Mouse (Mus musculus) ES-E14 (cell line): ENCODE data around the gene Pld1. TPM values are rescaled to one million over a fixed set of nuclear protein-coding genes. Genes with fewer than 3 reads are reported as not detected.

Source experiments
- DNase-seq: peaks from one replicate; pipeline ENCODE4 v3.0.0-alpha.2; 2013; ENCODE audit warnings: low read depth, low spot score
- H3K27ac ChIP-seq: 2 replicates; pipeline ENCODE4 v1.5.1; 2012; ENCODE audit warnings: low read depth, mild to moderate bottlenecking, low read length, moderate library complexity, mixed read lengths; ENCODE audit not compliant: poor library complexity, insufficient read depth, severe bottlenecking
- H3K36me3 ChIP-seq: 2 replicates; pipeline ENCODE4 v1.6.1; 2012; ENCODE audit warnings: mild to moderate bottlenecking, low read length, moderate library complexity, mixed read lengths; ENCODE audit not compliant: control insufficient read depth, poor library complexity, insufficient read depth, severe bottlenecking
- H3K4me1 ChIP-seq, 2 experiments: fragments of 150-350 bp in 1 of 2; sonication (generic) in 1 of 2; 2 replicates each; pipeline ENCODE4 v1.6.1; 2012; ENCODE audit warnings: low read length in 2 of 2, mild to moderate bottlenecking in 1 of 2, mixed read lengths in 1 of 2; ENCODE audit not compliant: control insufficient read depth in 2 of 2, insufficient read depth in 2 of 2, poor library complexity in 1 of 2
- H3K4me3 ChIP-seq, 2 experiments: fragments of 150-350 bp in 1 of 2; sonication (generic) in 1 of 2; 2 replicates each; pipeline ENCODE4 v1.5.1; 2012; ENCODE audit warnings: low read length in 2 of 2, low read depth in 1 of 2, mild to moderate bottlenecking in 1 of 2, mixed read lengths in 1 of 2; ENCODE audit not compliant: insufficient read depth in 1 of 2, poor library complexity in 1 of 2, severe bottlenecking in 1 of 2
- H3K9ac ChIP-seq: 2 replicates; pipeline ENCODE4 v1.6.1; 2012; ENCODE audit warnings: low read depth, mild to moderate bottlenecking, low read length, mixed read lengths; ENCODE audit not compliant: poor library complexity, insufficient read depth, severe bottlenecking
- H3K9me3 ChIP-seq: fragments of 150-350 bp; sonication (generic); 2 replicates; pipeline ENCODE4 v1.6.1; 2012; ENCODE audit warnings: low read depth, mild to moderate bottlenecking, low read length; ENCODE audit not compliant: control insufficient read depth, insufficient read depth
- CHD2 ChIP-seq: IDR thresholded peaks from 2 replicates; pipeline ENCODE4 v1.6.1; 2014; ENCODE audit warnings: mild to moderate bottlenecking, low read depth, low read length, inconsistent platforms
- HCFC1 ChIP-seq: IDR thresholded peaks from 2 replicates; pipeline ENCODE4 v1.6.1; 2012; ENCODE audit warnings: low read length, inconsistent platforms, borderline replicate concordance; ENCODE audit not compliant: insufficient read depth
- MAFK ChIP-seq: IDR thresholded peaks from 2 replicates; pipeline ENCODE4 v1.6.1; 2014; ENCODE audit warnings: mild to moderate bottlenecking, low read depth, low read length, inconsistent platforms; ENCODE audit not compliant: insufficient read depth
- ZC3H11A ChIP-seq: IDR thresholded peaks from 2 replicates; pipeline ENCODE4 v1.6.1; 2012; ENCODE audit warnings: low read depth, mild to moderate bottlenecking, inconsistent platforms, low read length, borderline replicate concordance
- ZNF384 ChIP-seq: IDR thresholded peaks from 2 replicates; pipeline ENCODE4 v1.6.1; 2012; ENCODE audit warnings: low read depth, low read length, inconsistent platforms
- in situ Hi-C, 2 experiments: fragments of 600-800 bp; cut with MboI; formaldehyde crosslinking; loops; one replicate each; pipeline ENCODE4 v1.15.1; 2025; ENCODE audit warnings: low sequenced_read_pairs in 2 of 2, inconsistent platforms in 1 of 2; ENCODE audit not compliant: unreplicated experiment in 2 of 2
- total RNA-seq: library from RNA; depleted of rRNA; stranded (reverse); fragments of 300-350 nt; gene quantifications from 2 replicates; pipeline ENCODE4 v1.2.3, GENCODE M21; 2012

Gene Pld1
- total RNA-seq, 1 experiment: 4.8 TPM

DNA sequence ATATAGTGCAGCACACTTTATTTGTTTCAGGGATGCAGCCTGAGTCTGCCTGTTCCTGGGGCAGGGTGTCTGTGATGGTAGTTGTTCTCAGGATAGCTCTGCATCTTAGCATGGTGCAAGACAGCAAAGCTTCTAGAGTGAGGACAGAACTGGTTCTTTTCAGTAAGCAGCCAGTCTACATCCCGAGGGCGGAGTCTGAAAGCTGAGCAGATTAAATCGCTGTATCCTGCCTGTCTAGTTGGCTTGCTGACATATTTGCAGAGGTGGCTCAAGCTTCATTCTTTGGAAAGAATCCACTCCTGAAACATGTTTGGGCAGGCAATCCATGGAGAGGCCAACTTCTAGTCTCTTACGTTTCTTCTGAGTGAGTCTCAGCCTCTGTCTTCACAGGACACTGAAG lies 69.9 kb downstream of the Pld1 start:
- H3K4me3 ChIP-seq: no peak overlapping the region
- no peak for DNase-seq

DNA sequence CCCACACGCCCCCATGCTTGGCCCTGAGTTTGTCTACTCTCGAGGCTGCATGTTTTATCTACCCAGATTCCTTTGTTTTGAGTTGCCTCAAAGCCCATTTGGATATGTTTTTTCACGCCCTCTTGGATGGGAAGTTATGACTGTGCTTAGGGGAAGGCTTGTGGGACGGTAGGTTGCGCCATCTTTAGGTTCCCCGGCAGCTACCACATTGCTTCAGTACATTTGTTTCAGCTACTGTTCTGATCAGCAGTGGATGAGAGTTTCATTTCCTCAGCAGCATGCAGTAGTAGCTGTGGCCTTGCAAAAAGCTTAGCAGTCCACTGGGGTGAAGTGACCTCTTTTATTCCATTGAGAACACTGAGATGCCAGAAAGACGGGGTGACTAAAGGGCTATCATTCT lies 73.7 kb downstream of the Pld1 start:
- TF ChIP-seq ZC3H11A (no peak), CHD2 (no peak), ZNF384 (no peak), MAFK (no peak), HCFC1 (no peak)
- Histone ChIP-seq H3K9me3 (no peaks in the 10 kb centered on the region), H3K9ac (no peak overlapping the region), H3K4me1 (peaks cover 0 to 7% of the 10 kb centered on the region in 2 experiments; a peak in 1 of 4 replicates), H3K27ac (no peak overlapping the region), H3K4me3 (no peak overlapping the region), H3K36me3 (no peaks in the 10 kb centered on the region)
- no peak for DNase-seq
- in situ Hi-C loops: no loop called here

More for the DNA sequence above, 69.9 kb downstream of the Pld1 start:
- Histone ChIP-seq H3K9ac (no peak overlapping the region), H3K36me3 (no peaks in the 10 kb centered on the region), H3K4me1 (peaks cover 0 to 6% of the 10 kb centered on the region in 2 experiments; a peak in 1 of 4 replicates), H3K27ac (no peak overlapping the region), H3K9me3 (no peaks in the 10 kb centered on the region)
- no peak for TF ChIP-seq ZC3H11A
- TF ChIP-seq MAFK: no peak
- no peak for TF ChIP-seq HCFC1
- no peak for TF ChIP-seq ZNF384
- TF ChIP-seq CHD2: no peak
- in situ Hi-C loops: no loop called here

DNA sequence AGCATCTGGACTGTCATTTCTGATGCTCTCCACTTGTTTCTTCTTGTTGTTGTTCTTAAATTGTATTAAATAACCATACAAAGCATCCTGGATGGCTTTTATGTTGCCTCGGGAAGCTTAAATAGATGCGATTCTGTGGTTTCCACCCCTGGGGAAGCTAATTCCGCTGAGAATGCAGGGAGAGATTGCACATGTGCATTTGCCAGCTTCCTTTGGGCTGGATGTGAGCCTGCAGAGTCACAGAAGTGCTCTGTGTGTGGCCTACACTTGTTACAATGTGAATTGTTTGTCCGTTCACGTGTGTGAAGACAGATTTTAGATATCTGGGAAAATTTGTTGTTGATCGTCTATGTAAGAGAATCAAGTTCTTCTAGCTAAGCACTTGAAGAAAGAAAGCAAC lies 74.9 kb downstream of the Pld1 start:
- no peak overlapping the region for H3K27ac ChIP-seq
- in situ Hi-C loops: no loop called here
- no peaks in the 10 kb centered on the region for H3K36me3 ChIP-seq
- H3K9ac ChIP-seq: no peak overlapping the region
- no peaks in the 10 kb centered on the region for H3K9me3 ChIP-seq
- H3K4me1 ChIP-seq: peaks cover 0 to 5% of the 10 kb centered on the region in 2 experiments; a peak in 1 of 4 replicates
- TF ChIP-seq CHD2 (no peak), ZNF384 (no peak), HCFC1 (no peak), ZC3H11A (no peak), MAFK (no peak)
- DNase-seq: no peak
- H3K4me3 ChIP-seq: no peak overlapping the region

DNA sequence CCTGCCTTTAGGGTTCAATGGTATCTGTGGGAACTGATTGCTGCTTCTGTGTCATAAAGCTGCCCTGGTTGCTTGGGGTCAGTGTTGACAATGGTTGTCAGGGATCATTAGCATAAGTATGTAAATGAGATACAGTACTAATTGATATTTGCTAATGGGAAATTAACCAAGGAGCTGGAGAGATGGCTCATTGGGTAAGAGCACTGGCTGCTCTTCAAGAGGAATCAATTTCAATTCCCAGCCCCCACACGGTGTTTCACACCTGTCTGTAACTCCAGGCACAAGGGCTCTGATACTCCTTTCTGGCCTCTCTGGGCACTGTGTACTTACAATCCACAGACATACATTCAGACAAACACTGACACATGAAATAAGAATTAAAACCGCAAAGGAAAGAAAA lies 78.5 kb downstream of the Pld1 start:
- peaks cover 7 to 8% of the 10 kb centered on the region in 2 experiments; a peak in 2 of 4 replicates for H3K4me1 ChIP-seq
- no peak overlapping the region for H3K9ac ChIP-seq
- TF ChIP-seq ZNF384 (no peak), ZC3H11A (no peak), HCFC1 (no peak), MAFK (no peak), CHD2 (no peak)
- no peak overlapping the region for H3K27ac ChIP-seq
- in situ Hi-C loops: no loop called here
- H3K36me3 ChIP-seq: no peaks in the 10 kb centered on the region
- no peak overlapping the region for H3K4me3 ChIP-seq
- H3K9me3 ChIP-seq: no peaks in the 10 kb centered on the region
- DNase-seq: no peak

DNA sequence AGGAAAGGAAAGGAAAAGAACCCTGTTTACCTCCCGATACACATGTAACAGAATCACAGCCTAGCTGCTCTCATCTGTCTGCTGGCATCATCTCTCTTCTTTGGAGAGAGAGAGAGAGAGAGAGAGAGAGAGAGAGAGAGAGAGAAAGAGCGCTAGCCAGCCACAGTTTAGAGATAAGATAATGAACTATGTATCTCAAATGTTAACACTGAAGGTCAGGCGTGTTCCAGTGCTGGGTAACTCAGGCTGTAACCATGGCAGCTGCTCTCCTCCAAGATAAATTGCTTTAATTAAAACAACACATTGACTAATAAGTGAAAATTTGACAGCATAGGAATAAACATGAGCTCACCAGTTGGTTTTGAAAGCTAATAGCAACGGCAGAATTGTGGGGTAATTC lies 81.2 kb downstream of the Pld1 start:
- Histone ChIP-seq H3K4me1 (peaks cover 7 to 9% of the 10 kb centered on the region in 2 experiments; a peak in 2 of 4 replicates), H3K9ac (no peak overlapping the region), H3K27ac (no peak overlapping the region), H3K36me3 (no peaks in the 10 kb centered on the region), H3K4me3 (no peak overlapping the region), H3K9me3 (no peaks in the 10 kb centered on the region)
- DNase-seq: no peak
- TF ChIP-seq CHD2 (no peak), HCFC1 (no peak), ZNF384 (no peak), MAFK (no peak), ZC3H11A (no peak)
- in situ Hi-C loops: no loop called here
